Mouse (Mus musculus) limb, embryonic 15.5 days (tissue): Measurements from ENCODE around the gene Wscd1. TPM values are rescaled to one million over a fixed set of nuclear protein-coding genes. Genes with fewer than 3 reads are reported as not detected.

Source experiments
- ATAC-seq: fragments of 200-750 bp; cut with Nextera tagmentation; 2 replicates; pipeline ENCODE4 v1.8.0; 2017; ENCODE audit warnings: low read depth, moderate TSS enrichment; ENCODE audit not compliant: insufficient number of reproducible peaks, low FRiP score, low TSS enrichment
- H3K27ac ChIP-seq: fragments of 300-500 bp; sonication (generic); 2 replicates; pipeline ENCODE4 v1.5.1; 2015; ENCODE audit warnings: moderate library complexity, mild to moderate bottlenecking, inconsistent platforms
- H3K27me3 ChIP-seq: fragments of 300-500 bp; sonication (generic); 2 replicates; pipeline ENCODE4 v1.6.1; 2015; ENCODE audit warnings: inconsistent platforms
- H3K36me3 ChIP-seq: fragments of 300-500 bp; sonication (generic); 2 replicates; pipeline ENCODE4 v1.6.1; 2015; ENCODE audit warnings: inconsistent platforms
- H3K4me1 ChIP-seq: fragments of 300-500 bp; sonication (generic); 2 replicates; pipeline ENCODE4 v1.6.1; 2015; ENCODE audit warnings: inconsistent platforms
- H3K4me2 ChIP-seq: fragments of 300-500 bp; sonication (generic); 2 replicates; pipeline ENCODE4 v1.6.1; 2015; ENCODE audit warnings: mild to moderate bottlenecking, inconsistent platforms
- H3K4me3 ChIP-seq: fragments of 300-500 bp; sonication (generic); 2 replicates; pipeline ENCODE4 v1.5.1; 2015; ENCODE audit warnings: mild to moderate bottlenecking, inconsistent platforms
- H3K9ac ChIP-seq: fragments of 300-500 bp; sonication (generic); 2 replicates; pipeline ENCODE4 v1.6.1; 2015; ENCODE audit warnings: inconsistent platforms
- H3K9me3 ChIP-seq: fragments of 300-500 bp; sonication (generic); 2 replicates; pipeline ENCODE4 v1.6.1; 2016; ENCODE audit warnings: inconsistent platforms
- WGBS: fragments of 180-500 bp; shearing (Covaris S2); methylation state at CpG from one replicate; pipeline ENCODE4 v1.1.7; 2015; 5-methylcytosine and 5-hydroxymethylcytosine counted together
- polyA plus RNA-seq: library from polyadenylated mRNA; unstranded; fragments of >200 nt; fragmentation: Nextera tagmentation; extraction: Ambion mirVana; gene quantifications from 2 replicates; pipeline ENCODE4 v1.2.1, GENCODE M21; 2015

Gene Wscd1
- 3.2 and 4.0 TPM in 2 replicates for polyA plus RNA-seq

- H3K27ac ChIP-seq, result no peak within 1 kb of the TSS
- no peak within 1 kb of the TSS for H3K9ac ChIP-seq
- no peak for ATAC-seq
- H3K4me2 ChIP-seq, result peak within 1 kb of the TSS; percentile 84
- no peaks in the 10 kb centered on the region for H3K36me3 ChIP-seq
- H3K4me1 ChIP-seq, result peaks cover 13% of the 10 kb centered on the region
- peaks cover 60% of the 10 kb centered on the region for H3K27me3 ChIP-seq
- WGBS, result 8% methylated on average over 5 of the region's 5 CpGs
- peak within 1 kb of the TSS; percentile 45 for H3K4me3 ChIP-seq
- no peaks in the 10 kb centered on the region for H3K9me3 ChIP-seq
Observed at GRCm38 (mm10) chr11:71749671-71750070, at the start of gene Wscd1. Gene Wscd1 (plus strand): TSS chr11:71749920.

DNA sequence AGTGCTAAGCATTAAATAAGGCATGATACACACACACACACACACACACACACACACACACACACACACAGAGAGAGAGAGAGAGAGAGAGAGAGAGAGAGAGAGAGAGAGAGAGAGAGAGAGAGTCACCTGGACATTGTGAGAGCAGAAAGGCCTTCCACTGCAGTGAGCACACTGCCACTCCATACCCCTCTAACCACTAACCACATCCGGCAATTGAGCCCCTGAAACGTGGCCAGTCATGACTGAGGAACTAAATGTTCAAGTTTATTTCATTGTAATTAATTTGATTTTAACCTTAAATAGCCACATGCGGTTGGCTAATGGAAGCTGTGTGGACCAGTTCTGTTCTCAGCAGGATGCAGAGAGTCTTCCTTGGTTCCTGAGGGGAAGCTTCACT lies 21.7 kb upstream of the Wscd1 start:
- no peaks in the 10 kb centered on the region for H3K27me3 ChIP-seq
- no peaks in the 10 kb centered on the region for H3K36me3 ChIP-seq
- H3K9me3 ChIP-seq, result no peaks in the 10 kb centered on the region
- ATAC-seq, result no peak
- H3K4me3 ChIP-seq, result no peak overlapping the region
- 65% methylated on average over 3 of the region's 3 CpGs for WGBS
- H3K4me2 ChIP-seq, result no peak overlapping the region
- H3K4me1 ChIP-seq, result no peaks in the 10 kb centered on the region
- no peak overlapping the region for H3K9ac ChIP-seq
- H3K27ac ChIP-seq, result no peak overlapping the region

GRCm38 (mm10) chr11:71729287-71729686 lies 20.4 kb upstream of the Wscd1 start:
- Histone ChIP-seq H3K27me3 (no peaks in the 10 kb centered on the region), H3K36me3 (no peaks in the 10 kb centered on the region), H3K27ac (no peak overlapping the region), H3K4me3 (no peak overlapping the region), H3K9ac (no peak overlapping the region), H3K4me1 (no peaks in the 10 kb centered on the region), H3K9me3 (no peaks in the 10 kb centered on the region), H3K4me2 (no peak overlapping the region)
- WGBS, result 68% methylated on average over 3 of the region's 3 CpGs
- ATAC-seq, result no peak

DNA sequence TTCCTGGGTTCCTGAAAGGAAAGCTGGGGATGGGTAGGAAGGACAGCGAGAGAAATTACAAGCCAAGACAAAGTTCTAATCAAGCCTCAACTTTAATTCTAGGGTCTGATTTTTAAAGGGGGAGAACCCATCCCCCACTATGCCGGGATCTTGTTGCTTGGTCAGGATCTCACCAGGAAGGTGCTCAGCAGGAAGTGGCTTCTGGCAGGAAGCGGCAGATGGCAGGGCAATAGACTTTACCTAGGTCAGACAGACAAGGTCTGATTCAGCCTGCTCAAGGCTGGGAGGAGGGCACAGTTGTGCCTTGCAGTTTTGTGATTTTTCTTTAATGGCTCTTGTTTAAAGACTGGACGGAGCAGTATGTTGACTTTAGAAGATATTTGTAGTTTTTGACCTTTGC lies 15.9 kb upstream of the Wscd1 start:
- Histone ChIP-seq H3K27me3 (no peaks in the 10 kb centered on the region), H3K9me3 (no peaks in the 10 kb centered on the region), H3K4me3 (no peak overlapping the region), H3K4me2 (no peak overlapping the region), H3K4me1 (no peaks in the 10 kb centered on the region), H3K36me3 (no peaks in the 10 kb centered on the region), H3K27ac (no peak overlapping the region), H3K9ac (no peak overlapping the region)
- ATAC-seq, result no peak
- 58% methylated on average over 4 of the region's 4 CpGs for WGBS

DNA sequence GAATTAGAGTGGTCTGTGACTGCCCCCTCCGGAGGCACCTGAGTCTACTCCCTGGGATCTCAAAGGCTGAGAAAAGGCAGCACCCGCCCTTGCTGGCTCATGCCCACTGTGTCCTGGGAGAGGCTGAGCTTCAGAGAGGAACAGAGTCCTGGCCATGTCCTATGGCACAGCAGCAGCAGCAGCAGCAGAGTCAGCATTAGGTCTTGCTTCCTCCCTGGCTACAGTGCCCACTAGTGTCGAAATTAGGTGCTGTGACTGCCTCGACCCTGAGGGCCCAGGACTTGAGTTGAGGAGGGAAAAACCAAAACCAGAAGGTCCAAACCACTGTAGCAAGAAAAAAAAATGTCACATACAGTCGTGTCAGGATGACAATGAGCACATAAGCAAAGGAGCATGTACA lies 12.6 kb upstream of the Wscd1 start:
- no peaks in the 10 kb centered on the region for H3K4me1 ChIP-seq
- no peaks in the 10 kb centered on the region for H3K36me3 ChIP-seq
- no peak overlapping the region for H3K9ac ChIP-seq
- WGBS, result 28% methylated on average over 5 of the region's 5 CpGs
- no peaks in the 10 kb centered on the region for H3K27me3 ChIP-seq
- H3K9me3 ChIP-seq, result no peaks in the 10 kb centered on the region
- no peak for ATAC-seq
- no peak overlapping the region for H3K4me3 ChIP-seq
- no peak overlapping the region for H3K27ac ChIP-seq
- H3K4me2 ChIP-seq, result no peak overlapping the region

DNA sequence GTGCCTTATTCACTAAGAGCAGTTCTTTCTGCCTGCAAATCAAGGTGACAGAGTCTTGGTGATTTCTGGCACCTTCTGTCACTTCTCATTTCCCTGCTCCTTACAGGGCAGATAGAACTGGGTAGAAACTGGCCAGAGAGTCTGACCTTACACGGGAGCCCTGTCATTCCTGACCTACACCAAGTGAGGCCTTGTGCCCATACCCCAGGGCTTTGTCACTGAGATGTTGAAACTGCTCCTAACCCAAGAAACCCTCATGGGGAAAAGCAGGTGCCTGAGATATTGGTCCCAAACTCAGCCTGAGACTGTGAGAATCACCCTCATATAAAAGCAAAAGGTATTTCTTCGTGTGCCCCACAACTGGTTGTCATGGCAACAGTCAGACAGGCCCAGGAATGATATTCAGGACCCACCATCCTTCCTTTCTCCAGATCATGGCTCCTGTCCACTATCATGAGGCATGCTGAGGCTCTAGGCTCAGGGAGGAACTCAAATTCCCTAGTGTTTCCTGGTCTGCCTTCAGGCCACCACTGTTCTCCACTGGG lies 11.1 kb upstream of the Wscd1 start:
- no peak for ATAC-seq
- WGBS, result 72% methylated on average over 2 of the region's 2 CpGs
- no peaks in the 10 kb centered on the region for H3K4me1 ChIP-seq

GRCm38 (mm10) chr11:71745875-71746274 lies 3.8 kb upstream of the Wscd1 start:
- Histone ChIP-seq H3K9ac (no peak overlapping the region), H3K36me3 (no peaks in the 10 kb centered on the region), H3K27ac (no peak overlapping the region), H3K4me3 (no peak overlapping the region), H3K4me2 (no peak overlapping the region), H3K27me3 (peaks cover 25% of the 10 kb centered on the region), H3K9me3 (no peaks in the 10 kb centered on the region), H3K4me1 (peaks cover 4% of the 10 kb centered on the region)
- WGBS, result 75% methylated on average over 3 of the region's 3 CpGs
- no peak for ATAC-seq

More for the DNA sequence above, 11.1 kb upstream of the Wscd1 start:
- Histone ChIP-seq H3K9me3 (no peaks in the 10 kb centered on the region), H3K27me3 (no peaks in the 10 kb centered on the region), H3K4me2 (no peak overlapping the region), H3K9ac (no peak overlapping the region), H3K36me3 (no peaks in the 10 kb centered on the region), H3K27ac (no peak overlapping the region), H3K4me3 (no peak overlapping the region)

DNA sequence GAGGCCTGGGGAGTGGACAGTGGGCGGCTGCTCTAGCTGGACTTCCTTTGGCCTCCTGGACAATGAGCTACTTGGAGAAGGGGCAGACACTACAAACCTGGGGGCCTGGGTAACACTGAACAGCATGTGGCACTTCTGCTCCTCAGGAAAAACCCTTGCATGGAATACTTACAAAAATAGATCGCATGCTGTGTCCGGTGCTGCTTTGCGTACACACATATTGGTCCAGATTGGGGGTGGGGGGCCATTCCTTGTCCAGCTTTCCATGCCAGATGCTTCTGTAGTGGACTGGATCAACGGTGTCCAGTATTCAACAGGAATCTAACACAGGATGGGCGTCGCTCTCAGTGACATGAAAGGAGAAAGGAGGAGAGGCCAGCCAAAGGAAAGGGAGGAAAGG lies 2.0 kb upstream of the Wscd1 start:
- no peak overlapping the region for H3K27ac ChIP-seq
- peaks cover 44% of the 10 kb centered on the region for H3K27me3 ChIP-seq
- no peak overlapping the region for H3K9ac ChIP-seq
- ATAC-seq, result no peak
- H3K4me1 ChIP-seq, result peaks cover 13% of the 10 kb centered on the region
- no peak overlapping the region for H3K4me3 ChIP-seq
- H3K36me3 ChIP-seq, result no peaks in the 10 kb centered on the region
- H3K9me3 ChIP-seq, result no peaks in the 10 kb centered on the region
- 69% methylated on average over 7 of the region's 7 CpGs for whole genome bisulfite sequencing
- H3K4me2 ChIP-seq, result no peak overlapping the region

- ATAC-seq, result 0 out of 2 replicates have a peak, but pooled peaks have one; percentile 30
- no peak overlapping the region for H3K9ac ChIP-seq
- WGBS, result 2% methylated on average over 60 of the region's 60 CpGs
Observed at GRCm38 (mm10) chr11:71750534-71751173, 934 bp downstream of the Wscd1 start.

GRCm38 (mm10) chr11:71751174-71751611 lies 1.5 kb downstream of the Wscd1 start:
- under 1% methylated on average over 41 of the region's 41 CpGs for WGBS
- no peaks in the 10 kb centered on the region for H3K36me3 ChIP-seq
- H3K4me2 ChIP-seq, result peak overlapping the region; percentile 84
- no peaks in the 10 kb centered on the region for H3K9me3 ChIP-seq
- no peak overlapping the region for H3K9ac ChIP-seq
- 0 out of 2 replicates have a peak, but pooled peaks have one; percentile 15 for ATAC-seq
- H3K27ac ChIP-seq, result no peak overlapping the region
- H3K4me3 ChIP-seq, result peak overlapping the region; percentile 45
- H3K27me3 ChIP-seq, result peaks cover 67% of the 10 kb centered on the region
- peaks cover 13% of the 10 kb centered on the region for H3K4me1 ChIP-seq

More at GRCm38 (mm10) chr11:71750534-71751173, 934 bp downstream of the Wscd1 start:
- H3K4me3 ChIP-seq, result peak overlapping the region; percentile 45
- H3K4me2 ChIP-seq, result peak overlapping the region; percentile 84
- no peak overlapping the region for H3K27ac ChIP-seq
- H3K9me3 ChIP-seq, result no peaks in the 10 kb centered on the region
- peaks cover 65% of the 10 kb centered on the region for H3K27me3 ChIP-seq
- H3K4me1 ChIP-seq, result peaks cover 13% of the 10 kb centered on the region
- no peaks in the 10 kb centered on the region for H3K36me3 ChIP-seq

- WGBS, result 39% methylated on average over 12 of the region's 12 CpGs
- ATAC-seq, result no peak
- Histone ChIP-seq H3K4me1 (peaks cover 13% of the 10 kb centered on the region), H3K9me3 (no peaks in the 10 kb centered on the region), H3K36me3 (no peaks in the 10 kb centered on the region), H3K9ac (no peak overlapping the region), H3K4me3 (peak overlapping the region; percentile 45), H3K27ac (no peak overlapping the region), H3K27me3 (peaks cover 67% of the 10 kb centered on the region), H3K4me2 (peak overlapping the region; percentile 84; the same call in 1 of the 2 replicates)
Observed at GRCm38 (mm10) chr11:71751689-71752088, 2.0 kb downstream of the Wscd1 start.

DNA sequence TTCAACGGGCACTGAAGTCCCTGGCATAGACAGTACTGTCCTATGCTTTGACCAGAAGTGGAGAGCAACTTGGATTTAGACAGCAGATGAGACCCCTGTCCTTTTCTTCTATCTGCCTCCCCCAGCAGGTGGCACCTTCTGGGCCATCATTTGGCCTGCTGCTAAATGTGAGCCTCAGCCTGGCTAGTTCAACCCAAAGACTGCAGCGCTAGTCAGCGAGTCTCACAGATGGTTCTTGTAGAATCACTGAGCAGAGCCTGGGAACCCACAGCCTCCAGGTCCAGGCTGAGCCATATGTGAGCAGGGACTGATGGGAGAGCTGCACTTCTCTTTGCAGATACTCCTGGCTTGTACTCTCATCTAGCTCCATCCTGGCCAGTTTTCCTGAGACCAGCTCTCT lies 2.9 kb downstream of the Wscd1 start:
- H3K9me3 ChIP-seq, result no peaks in the 10 kb centered on the region
- H3K36me3 ChIP-seq, result no peaks in the 10 kb centered on the region
- H3K9ac ChIP-seq, result no peak overlapping the region
- WGBS, result 78% methylated on average over 3 of the region's 3 CpGs
- peaks cover 67% of the 10 kb centered on the region for H3K27me3 ChIP-seq
- no peak overlapping the region for H3K27ac ChIP-seq
- no peak for ATAC-seq
- no peak overlapping the region for H3K4me2 ChIP-seq
- no peak overlapping the region for H3K4me3 ChIP-seq
- H3K4me1 ChIP-seq, result peaks cover 13% of the 10 kb centered on the region
